Mouse (Mus musculus) C2C12 (cell line): ENCODE data around the gene Prkcsh.

Experiments
- CTCF ChIP-seq: IDR thresholded peaks from one replicate; pipeline ENCODE4 v1.5.1; 2011; ENCODE audit not compliant: control insufficient read depth, insufficient read depth, insufficient read length
- USF1 ChIP-seq: IDR thresholded peaks from one replicate; pipeline ENCODE4 v1.6.1; 2011; ENCODE audit warnings: low read depth, mild to moderate bottlenecking, control low read depth, moderate library complexity

DNA sequence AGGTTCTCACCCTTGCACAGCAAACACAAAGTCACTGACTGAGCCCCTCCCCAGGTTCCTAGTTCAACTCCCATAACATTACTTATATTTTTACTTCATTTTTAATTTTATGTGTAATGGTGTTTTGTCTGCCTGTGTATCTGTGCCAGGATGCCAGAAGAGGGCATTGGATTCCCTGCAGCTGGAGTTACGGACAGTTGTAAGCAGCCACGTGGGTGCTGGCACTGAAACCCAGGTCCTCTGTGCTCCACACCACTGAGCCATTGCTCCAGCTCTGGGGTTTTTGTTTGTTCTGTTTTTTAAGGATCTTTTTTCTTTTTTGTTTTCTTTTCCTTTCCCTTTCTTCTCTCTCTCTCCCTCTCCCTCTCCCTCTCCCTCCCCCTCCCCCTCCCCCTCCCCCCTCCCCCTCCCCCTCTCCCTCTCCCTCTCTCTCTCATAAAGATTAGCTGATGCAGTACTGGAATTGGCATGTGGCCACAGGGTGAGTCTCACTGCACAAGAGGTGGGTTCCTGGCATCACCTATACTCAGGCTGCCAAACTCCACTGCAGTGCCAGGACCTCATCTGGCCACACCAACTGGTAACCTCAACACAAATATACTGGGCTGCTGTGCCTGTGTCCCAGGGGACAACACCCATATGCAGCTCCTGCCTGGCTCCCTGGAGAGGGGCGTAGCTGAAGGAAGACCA lies 6.3 kb upstream of the Prkcsh start:
- no peak for TF ChIP-seq CTCF
- no peak for TF ChIP-seq USF1
